Mouse (Mus musculus): ENCODE measurements around the gene Lactb. TPM values are rescaled to one million over a fixed set of nuclear protein-coding genes. Genes with fewer than 3 reads are reported as not detected.

Lactb gene
- total and polyA plus RNA-seq, 3 experiments = 27.0 to 108 (median 36.9) TPM

DNA sequence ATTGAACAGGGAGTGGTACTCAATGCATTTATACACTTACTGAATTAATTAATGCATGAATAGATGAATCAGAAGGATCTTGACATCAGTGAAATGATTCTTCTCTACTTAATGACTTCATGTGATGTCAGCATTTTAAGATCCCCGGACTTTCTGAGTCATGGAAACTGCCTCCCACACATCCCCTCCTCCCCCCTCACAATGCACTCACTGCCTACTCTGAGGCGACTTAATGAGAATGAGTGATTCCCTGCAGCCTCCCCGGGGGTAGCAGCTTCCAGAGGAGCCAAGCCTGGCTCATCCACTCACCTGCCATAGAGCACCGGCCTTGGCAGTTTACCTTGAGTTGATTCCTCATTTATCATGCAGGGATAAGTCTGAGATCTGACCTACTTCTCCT lies 27.9 kb upstream of the Lactb start:
- Histone ChIP-seq H3K36me3 (ENCODE audit: control insufficient read depth in 1 of 2, insufficient read depth in 2 of 2, low read length in 2 of 2) (peaks cover 0 to 7% of the 10 kb centered on the region in 2 experiments; a peak in 2 of 4 replicates), H3K4me1 (ENCODE audit: control insufficient read depth in 1 of 2, insufficient read depth in 2 of 2, low read length in 2 of 2) (peaks cover 3 to 14% of the 10 kb centered on the region in 2 experiments; a peak in 3 of 4 replicates), H3K27ac (ENCODE audit: control insufficient read depth, low read depth, low read length) (no peak overlapping the region), H3K4me3 (ENCODE audit: control insufficient read depth in 1 of 2, insufficient read depth in 1 of 2, low read depth in 2 of 2, low read length in 2 of 2) (no peak overlapping the region), H3K9me3 (replicated peaks; ENCODE audit: insufficient read depth, low read length) (no peaks in the 10 kb centered on the region), H3K27me3 (ENCODE audit: control insufficient read depth in 1 of 2, insufficient read depth in 2 of 2, low read length in 2 of 2) (no peaks in the 10 kb centered on the region), H3K79me2 (ENCODE audit: control insufficient read depth, insufficient read depth, low read length, poor library complexity) (no peaks in the 10 kb centered on the region), H3K9ac (ENCODE audit: control insufficient read depth, low read depth, low read length, poor library complexity, severe bottlenecking) (no peak overlapping the region)
- TF ChIP-seq GABPA (IDR thresholded peaks at IDR 0.05; ENCODE audit: low read depth, low read length) = no peak
- TF ChIP-seq TCF12 (IDR thresholded peaks at IDR 0.05; ENCODE audit: low read depth, low read length) = no peak
- no peak for TF ChIP-seq EP300 (IDR thresholded peaks at IDR 0.05; ENCODE audit: low read depth in 1 of 2, low read length in 2 of 2)
- TF ChIP-seq ZC3H11A (IDR thresholded peaks at IDR 0.05; ENCODE audit: low read depth, low read length) = no peak
- TF ChIP-seq ZKSCAN1 (IDR thresholded peaks at IDR 0.05; ENCODE audit: low read depth, low read length) = no peak
- TF ChIP-seq SIN3A (IDR thresholded peaks at IDR 0.05; ENCODE audit: low read length) = no peak
- no peak for TF ChIP-seq NRF1 (IDR thresholded peaks at IDR 0.05; ENCODE audit: insufficient read depth, low read depth, low read length, poor library complexity, severe bottlenecking)
- no peak for TF ChIP-seq CTCF (IDR thresholded peaks at IDR 0.05 in 2 of 3, conservative IDR thresholded peaks at IDR 0.05 in 1 of 3; ENCODE audit: control insufficient read depth in 1 of 3, insufficient read depth in 1 of 3, low read depth in 2 of 3, low read length in 3 of 3, poor library complexity in 1 of 3, severe bottlenecking in 1 of 3)
- TF ChIP-seq POLR2AphosphoS2 (IDR thresholded peaks at IDR 0.05; ENCODE audit: low read length) = no peak
- no peak for TF ChIP-seq POLR2A (IDR thresholded peaks at IDR 0.05; ENCODE audit: control insufficient read depth in 1 of 2, insufficient read depth in 1 of 2, low read depth in 1 of 2, low read length in 2 of 2, poor library complexity in 1 of 2)
- no peak for TF ChIP-seq MYB (IDR thresholded peaks at IDR 0.05; ENCODE audit: low read depth, low read length)
- TF ChIP-seq TBP (IDR thresholded peaks at IDR 0.05; ENCODE audit: low read depth, low read length) = no peak
- TF ChIP-seq ETS1 (IDR thresholded peaks at IDR 0.05; ENCODE audit: low read depth, low read length) = no peak
- TF ChIP-seq GATA1 (IDR thresholded peaks at IDR 0.05; ENCODE audit: low read depth, low read length) = no peak
- TF ChIP-seq HCFC1 (IDR thresholded peaks at IDR 0.05; ENCODE audit: low read depth, low read length) = no peak
- no peak for TF ChIP-seq MAFK (IDR thresholded peaks at IDR 0.05; ENCODE audit: borderline replicate concordance, low read depth, low read length)
- DNase-seq (ENCODE audit: low read depth, low spot score) = no peak

DNA sequence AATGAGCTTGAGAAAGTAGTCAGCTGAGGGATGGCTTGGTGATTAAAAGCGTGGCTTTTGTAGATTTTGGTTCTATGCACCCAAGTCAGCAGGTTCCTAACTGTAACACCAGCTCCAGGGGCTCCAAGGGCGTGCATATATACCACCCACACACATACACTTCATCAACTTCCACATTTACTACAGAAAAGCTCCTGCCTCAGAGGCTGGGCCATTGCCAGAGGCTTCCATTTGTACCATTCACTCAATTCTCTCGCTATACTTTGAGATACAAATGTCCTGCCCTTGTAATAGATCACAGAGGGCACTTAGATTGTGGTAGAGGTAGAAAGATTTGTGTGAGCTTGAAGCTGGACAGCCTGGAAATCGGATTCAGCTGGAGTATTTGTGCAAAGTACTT lies 26.2 kb upstream of the Lactb start:
- H3K36me3 ChIP-seq (ENCODE audit: control insufficient read depth in 1 of 2, insufficient read depth in 2 of 2, low read length in 2 of 2) = peaks cover 0 to 7% of the 10 kb centered on the region in 2 experiments; a peak in 2 of 4 replicates
- no peaks in the 10 kb centered on the region for H3K79me2 ChIP-seq (ENCODE audit: control insufficient read depth, insufficient read depth, low read length, poor library complexity)
- H3K9ac ChIP-seq (ENCODE audit: control insufficient read depth, low read depth, low read length, poor library complexity, severe bottlenecking) = peak overlapping the region; percentile 57
- no peaks in the 10 kb centered on the region for H3K27me3 ChIP-seq (ENCODE audit: control insufficient read depth in 1 of 2, insufficient read depth in 2 of 2, low read length in 2 of 2)
- peak overlapping the region; percentile 87 for H3K27ac ChIP-seq (ENCODE audit: control insufficient read depth, low read depth, low read length)
- TF ChIP-seq NRF1 (IDR thresholded peaks at IDR 0.05; ENCODE audit: insufficient read depth, low read depth, low read length, poor library complexity, severe bottlenecking) = no peak
- 0 out of 4 replicates have a peak, but pooled peaks of 1 of the 2 experiments have one; percentile 10 for TF ChIP-seq POLR2A (IDR thresholded peaks at IDR 0.05; ENCODE audit: control insufficient read depth in 1 of 2, insufficient read depth in 1 of 2, low read depth in 1 of 2, low read length in 2 of 2, poor library complexity in 1 of 2)
- no peaks in the 10 kb centered on the region for H3K9me3 ChIP-seq (replicated peaks; ENCODE audit: insufficient read depth, low read length)
- H3K4me1 ChIP-seq (ENCODE audit: control insufficient read depth in 1 of 2, insufficient read depth in 2 of 2, low read length in 2 of 2) = peaks cover 3 to 14% of the 10 kb centered on the region in 2 experiments; a peak in 3 of 4 replicates
- peak overlapping the region; percentile 47 to 56 for H3K4me3 ChIP-seq (ENCODE audit: control insufficient read depth in 1 of 2, insufficient read depth in 1 of 2, low read depth in 2 of 2, low read length in 2 of 2)
- peak; percentile 82 for DNase-seq (ENCODE audit: low read depth, low spot score)
